Mouse (Mus musculus) cortical plate, adult 2 months (tissue): ENCODE data around the gene Sfrp2.

Experiments used
- CTCF ChIP-seq: fragments of 200-500 bp; IDR thresholded peaks from 2 replicates; pipeline ENCODE4 v1.5.1; 2011; ENCODE audit warnings: mild to moderate bottlenecking, control low read depth, low read length; ENCODE audit not compliant: insufficient read depth; ENCODE audit errors: extremely low read depth
- POLR2A ChIP-seq: fragments of 200-500 bp; IDR thresholded peaks from 2 replicates; pipeline ENCODE4 v1.6.1; 2011; ENCODE audit warnings: mild to moderate bottlenecking, low read length, control low read depth; ENCODE audit not compliant: insufficient read depth; ENCODE audit errors: extremely low read depth

- TF ChIP-seq POLR2A (no peak), CTCF (no peak)
Measured at GRCm38 (mm10) chr3:83791444-83791843, 25.3 kb downstream of the Sfrp2 start.
